ENCODE assay signal across 12 mouse cellular contexts in the genomic region with DNA sequence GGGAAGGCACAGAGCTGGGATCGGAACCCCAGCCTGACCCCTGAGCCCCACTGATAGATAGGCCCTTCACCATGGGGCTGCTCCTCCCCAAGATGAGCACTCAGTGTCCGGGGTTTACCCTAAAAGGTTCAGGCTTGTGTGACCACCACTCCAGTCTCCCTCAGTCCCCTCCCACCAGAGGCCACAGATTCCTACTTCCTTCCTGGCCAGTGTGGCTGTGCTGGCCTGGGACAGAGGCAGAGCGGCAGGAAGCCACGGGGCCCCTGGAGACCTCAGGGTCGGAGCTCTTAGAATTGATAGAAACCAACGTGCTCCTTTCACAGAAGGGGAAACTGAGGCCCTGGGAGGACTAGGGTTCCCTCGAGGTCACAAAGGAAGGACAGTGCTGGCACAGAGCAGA. TPM values are rescaled to one million over a fixed set of nuclear protein-coding genes. Genes with fewer than 3 reads are reported as not detected.
DNase-seq lines count a peak whose midpoint lies in the region; ATAC-seq lines count a peak whose summit lies in the region.
"Had no signal": no experiment of that assay in that cellular context is flagged by ENCODE, and none has a peak within 500 bp of the region (broad histone marks: within the 10 kb centered on the region; RNA-seq: fewer than 3 reads in every experiment).

No protein-coding gene starts in this region.

- H3K4me2 ChIP-seq in lung, embryonic 15.5 days = no peak overlapping the region
- no peak overlapping the region for H3K4me2 ChIP-seq in heart, embryonic 16.5 days (ENCODE audit: low read depth, low read length)
- H3K4me2 ChIP-seq in limb, embryonic 11.5 days (ENCODE audit: low read depth, severe bottlenecking) = no peak overlapping the region
- H3K4me2 ChIP-seq: limb, embryonic 13.5 days; midbrain, embryonic 13.5 days; stomach, embryonic 15.5 days had no signal

- H3K9ac ChIP-seq in lung, embryonic 15.5 days = no peak overlapping the region
- peak overlapping the region; percentile 2; the same call in 1 of the 2 replicates for H3K9ac ChIP-seq in heart, embryonic 16.5 days (ENCODE audit: low read length)
- peak overlapping the region; percentile 32; the same call in 1 of the 2 replicates for H3K9ac ChIP-seq in limb, embryonic 11.5 days (ENCODE audit: low read length)
- H3K9ac ChIP-seq: midbrain, embryonic 13.5 days; stomach, embryonic 15.5 days had no signal

- H3K4me1 ChIP-seq in lung, embryonic 15.5 days = peaks cover 62% of the 10 kb centered on the region
- H3K4me1 ChIP-seq in heart, embryonic 16.5 days (ENCODE audit: control insufficient read depth, insufficient read depth, low read length) = peaks cover 19% of the 10 kb centered on the region
- H3K4me1 ChIP-seq in limb, embryonic 11.5 days (ENCODE audit: control insufficient read depth, insufficient read depth, low read length) = peaks cover 20% of the 10 kb centered on the region

- no peaks in the 10 kb centered on the region for H3K27me3 ChIP-seq in lung, embryonic 15.5 days
- H3K27me3 ChIP-seq in heart, embryonic 16.5 days (ENCODE audit: control insufficient read depth, insufficient read depth, low read length) = no peaks in the 10 kb centered on the region
- H3K27me3 ChIP-seq in limb, embryonic 11.5 days (ENCODE audit: control insufficient read depth, insufficient read depth, low read length) = no peaks in the 10 kb centered on the region
- H3K27me3 ChIP-seq: limb, embryonic 13.5 days; stomach, embryonic 15.5 days had no signal

- H3K27ac ChIP-seq in lung, embryonic 15.5 days = peak overlapping the region; percentile 87
- peak overlapping the region; percentile 16; the same call in 1 of the 2 replicates for H3K27ac ChIP-seq in heart, embryonic 16.5 days (ENCODE audit: low read length)
- no peak overlapping the region for H3K27ac ChIP-seq in limb, embryonic 11.5 days (replicated peaks; ENCODE audit: low read depth, low read length)
- H3K27ac ChIP-seq: limb, embryonic 13.5 days; midbrain, embryonic 13.5 days; stomach, embryonic 15.5 days had no signal

- ATAC-seq in lung, embryonic 15.5 days (ENCODE audit: borderline replicate concordance, extremely low read depth, low FRiP score, low TSS enrichment) = no peak
- no peak for ATAC-seq in heart, embryonic 16.5 days (replicated peaks; ENCODE audit: extremely low read depth, insufficient read depth, low FRiP score)
- ATAC-seq in limb, embryonic 11.5 days (ENCODE audit: insufficient number of reproducible peaks, low FRiP score, low TSS enrichment, low read depth) = no peak
- ATAC-seq in erythroid progenitor cell, adult 5-6 weeks (replicated peaks; ENCODE audit: low FRiP score, poor library complexity, severe bottlenecking) = no peak
- ATAC-seq: midbrain, embryonic 13.5 days had no signal

- WGBS in lung, embryonic 15.5 days = 28% methylated on average over 7 of the region's 7 CpGs
- 21% methylated on average over 7 of the region's 7 CpGs for WGBS in heart, embryonic 16.5 days
- WGBS in limb, embryonic 11.5 days = 35% methylated on average over 7 of the region's 7 CpGs

- H3K36me3 ChIP-seq in lung, embryonic 15.5 days = no peaks in the 10 kb centered on the region
- H3K36me3 ChIP-seq in heart, embryonic 16.5 days (ENCODE audit: control insufficient read depth, insufficient read depth) = no peaks in the 10 kb centered on the region
- H3K36me3 ChIP-seq in limb, embryonic 11.5 days (ENCODE audit: control insufficient read depth, insufficient read depth, low read length) = no peaks in the 10 kb centered on the region
- H3K36me3 ChIP-seq: limb, embryonic 13.5 days; midbrain, embryonic 13.5 days; stomach, embryonic 15.5 days had no signal

- no peak overlapping the region for H3K4me3 ChIP-seq in lung, embryonic 15.5 days
- H3K4me3 ChIP-seq in heart, embryonic 16.5 days (ENCODE audit: low read length) = no peak overlapping the region
- no peak overlapping the region for H3K4me3 ChIP-seq in limb, embryonic 11.5 days (ENCODE audit: low read depth, low read length)
- H3K4me3 ChIP-seq: limb, embryonic 13.5 days; midbrain, embryonic 13.5 days; stomach, embryonic 15.5 days had no signal

- peak; percentile 4 for DNase-seq in cerebellum, adult 11-12 months
- no peak for DNase-seq in cerebellum, postnatal 36 days
- no peak for DNase-seq in lung, postnatal 14 days
- DNase-seq in limb, embryonic 11.5 days (ENCODE audit: low spot score) = no peak
- no peak for DNase-seq in MN1 (ENCODE audit: low spot score)
- DNase-seq: retina, postnatal 1 day had no signal

- no peaks in the 10 kb centered on the region for H3K9me3 ChIP-seq in lung, embryonic 15.5 days
- H3K9me3 ChIP-seq in heart, embryonic 16.5 days (replicated peaks; ENCODE audit: control insufficient read depth, low read length) = no peaks in the 10 kb centered on the region
- H3K9me3 ChIP-seq in limb, embryonic 11.5 days (ENCODE audit: control insufficient read depth, low read length) = no peaks in the 10 kb centered on the region
- H3K9me3 ChIP-seq: limb, embryonic 13.5 days; midbrain, embryonic 13.5 days; stomach, embryonic 15.5 days had no signal

RNA-seq across cellular contexts. Expression of gene Arhgef10l, which starts 3.4 kb away (rescaled TPM):
- polyA plus RNA-seq in lung, embryonic 15.5 days (2015; fragmentation: Nextera tagmentation; extraction: Ambion mirVana) = 14.8 and 16.6 TPM in 2 replicates
- polyA plus RNA-seq in heart, embryonic 16.5 days (2015; fragmentation: Nextera tagmentation; extraction: Ambion mirVana) = 18.6 TPM in 2 replicates
- 11.8 and 12.8 TPM in 2 replicates for polyA plus RNA-seq in limb, embryonic 11.5 days (2014; fragmentation: Nextera tagmentation; extraction: Ambion mirVana)
- total RNA-seq in erythroid progenitor cell, adult 5-6 weeks (2015; ENCODE audit: low replicate concordance) = not detected in 2 replicates
- total RNA-seq in erythroid progenitor cell, adult 5-6 weeks (2017; ENCODE audit: low replicate concordance) = 0.64 and 1.4 TPM in 2 replicates

RNA-seq across cellular contexts. Expression of gene Rcc2, which starts 37.9 kb away (rescaled TPM):
- 58.0 and 58.8 TPM in 2 replicates for polyA plus RNA-seq in lung, embryonic 15.5 days (2015; fragmentation: Nextera tagmentation; extraction: Ambion mirVana)
- polyA plus RNA-seq in heart, embryonic 16.5 days (2015; fragmentation: Nextera tagmentation; extraction: Ambion mirVana) = 8.6 and 9.4 TPM in 2 replicates
- polyA plus RNA-seq in limb, embryonic 11.5 days (2014; fragmentation: Nextera tagmentation; extraction: Ambion mirVana) = 87.2 and 101 TPM in 2 replicates
- total RNA-seq in erythroid progenitor cell, adult 5-6 weeks (2015; ENCODE audit: low replicate concordance) = 22.6 and 25.6 TPM in 2 replicates
- 22.3 and 26.0 TPM in 2 replicates for total RNA-seq in erythroid progenitor cell, adult 5-6 weeks (2017; ENCODE audit: low replicate concordance)
